Mouse (Mus musculus) stomach, postnatal 0 days (tissue): ENCODE results near the gene Gm49361.

Source experiments
- CTCF ChIP-seq: IDR thresholded peaks from 2 replicates; pipeline ENCODE4 v1.5.1; 2016; ENCODE audit warnings: antibody characterized with exemption, low read depth, mild to moderate bottlenecking, moderate library complexity
- EP300 ChIP-seq: optimal IDR thresholded peaks from 2 replicates; pipeline ENCODE3; 2016; ENCODE audit warnings: antibody characterized with exemption

DNA sequence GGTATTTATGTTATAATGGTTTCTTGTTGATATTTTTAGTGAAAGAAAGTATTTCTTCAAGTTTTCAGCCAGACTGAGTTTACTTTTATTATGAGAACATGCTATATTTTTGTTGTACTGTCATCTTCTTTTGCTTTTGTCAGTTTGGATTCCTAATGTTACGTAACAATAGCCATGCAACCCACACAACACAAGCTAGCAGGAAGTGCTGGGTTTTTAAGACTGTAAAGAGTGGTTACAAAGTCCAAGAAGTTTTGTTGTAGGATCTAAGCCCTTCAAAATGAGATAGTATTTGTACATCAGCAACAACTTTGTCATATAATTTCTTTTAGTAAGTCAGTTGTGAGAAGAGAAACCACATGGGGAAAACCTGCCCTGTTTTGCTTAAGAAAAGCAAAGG is 128.2 kb downstream of the Gm49361 start:
- TF ChIP-seq CTCF (no peak), EP300 (no peak)
